Mouse (Mus musculus) bone marrow macrophage, adult 2 months (primary cell): Measurements from ENCODE around the gene Ctnnd1. TPM values are rescaled to one million over a fixed set of nuclear protein-coding genes. Genes with fewer than 3 reads are reported as not detected.

Experiments
- H3K27ac ChIP-seq: 2 replicates; pipeline ENCODE4 v1.5.1; 2012; ENCODE audit warnings: low read depth, low read length; ENCODE audit not compliant: insufficient read depth
- H3K4me1 ChIP-seq: 2 replicates; pipeline ENCODE4 v1.6.1; 2012; ENCODE audit warnings: low read length; ENCODE audit not compliant: control insufficient read depth, insufficient read depth
- H3K4me3 ChIP-seq: 2 replicates; pipeline ENCODE4 v1.5.1; 2012; ENCODE audit warnings: mild to moderate bottlenecking, low read length, moderate library complexity; ENCODE audit not compliant: insufficient read depth
- CTCF ChIP-seq: IDR thresholded peaks from 2 replicates; pipeline ENCODE4 v1.5.1; 2012; ENCODE audit warnings: low read depth, mild to moderate bottlenecking, low read length, moderate library complexity
- POLR2A ChIP-seq: IDR thresholded peaks from 2 replicates; pipeline ENCODE4 v1.6.1; 2012; ENCODE audit warnings: mild to moderate bottlenecking, low read depth, low read length, borderline replicate concordance
- polyA plus RNA-seq: library from polyadenylated mRNA; stranded (reverse); fragments of >200 nt; gene quantifications from 2 replicates; pipeline ENCODE4 v1.2.4, GENCODE M21; 2012; ENCODE audit not compliant: missing spikeins, insufficient read depth, insufficient read length

Ctnnd1 gene
- polyA plus RNA-seq, 1 experiment, result 110 TPM

- Histone ChIP-seq H3K27ac (no peak overlapping the region), H3K4me1 (peaks cover 36% of the 10 kb centered on the region), H3K4me3 (no peak overlapping the region)
- TF ChIP-seq POLR2A, result no peak
- no peak for TF ChIP-seq CTCF
Observed at GRCm38 (mm10) chr2:84646138-84646537, 4.4 kb downstream of the Ctnnd1 start.

- peaks cover 58% of the 10 kb centered on the region for H3K4me1 ChIP-seq
- H3K4me3 ChIP-seq, result no peak overlapping the region
- TF ChIP-seq CTCF (no peak), POLR2A (no peak)
- H3K27ac ChIP-seq, result no peak overlapping the region
Observed at GRCm38 (mm10) chr2:84640833-84641232, 9.7 kb downstream of the Ctnnd1 start.

GRCm38 (mm10) chr2:84638428-84639220 is 11.9 kb downstream of the Ctnnd1 start:
- Histone ChIP-seq H3K4me3 (no peak overlapping the region), H3K27ac (peak overlapping the region; percentile 61), H3K4me1 (peaks cover 70% of the 10 kb centered on the region)
- TF ChIP-seq CTCF, result no peak
- no peak for TF ChIP-seq POLR2A

- no peak overlapping the region for H3K27ac ChIP-seq
- H3K4me3 ChIP-seq, result no peak overlapping the region
- H3K4me1 ChIP-seq, result peaks cover 74% of the 10 kb centered on the region
- no peak for TF ChIP-seq CTCF
- TF ChIP-seq POLR2A, result no peak
Observed at GRCm38 (mm10) chr2:84637452-84638165, 13.0 kb downstream of the Ctnnd1 start.

GRCm38 (mm10) chr2:84636231-84636741 is 14.3 kb downstream of the Ctnnd1 start:
- TF ChIP-seq POLR2A (no peak), CTCF (no peak)
- Histone ChIP-seq H3K4me3 (no peak overlapping the region; the same call in 1 of the 2 replicates), H3K4me1 (peaks cover 76% of the 10 kb centered on the region), H3K27ac (peak overlapping the region; percentile 58)

- no peak overlapping the region for H3K4me3 ChIP-seq
- H3K27ac ChIP-seq, result peak overlapping the region; percentile 58
- TF ChIP-seq POLR2A, result no peak
- TF ChIP-seq CTCF, result no peak
- peaks cover 73% of the 10 kb centered on the region for H3K4me1 ChIP-seq
Observed at GRCm38 (mm10) chr2:84635611-84636010, 15.0 kb downstream of the Ctnnd1 start.

- H3K27ac ChIP-seq, result peak overlapping the region; percentile 30; the same call in 1 of the 2 replicates
- peaks cover 68% of the 10 kb centered on the region for H3K4me1 ChIP-seq
- no peak for TF ChIP-seq POLR2A
- TF ChIP-seq CTCF, result no peak
- H3K4me3 ChIP-seq, result no peak overlapping the region
Observed at GRCm38 (mm10) chr2:84634934-84635482, 15.6 kb downstream of the Ctnnd1 start.

- H3K4me1 ChIP-seq, result peaks cover 66% of the 10 kb centered on the region
- H3K27ac ChIP-seq, result no peak overlapping the region
Observed at GRCm38 (mm10) chr2:84634006-84634405, 16.6 kb downstream of the Ctnnd1 start.

GRCm38 (mm10) chr2:84632999-84633398 is 17.6 kb downstream of the Ctnnd1 start:
- Histone ChIP-seq H3K4me3 (no peak overlapping the region), H3K4me1 (peaks cover 64% of the 10 kb centered on the region), H3K27ac (no peak overlapping the region)
- TF ChIP-seq POLR2A (no peak), CTCF (no peak)

More at GRCm38 (mm10) chr2:84634006-84634405, 16.6 kb downstream of the Ctnnd1 start:
- H3K4me3 ChIP-seq, result no peak overlapping the region
- TF ChIP-seq CTCF, result no peak
- TF ChIP-seq POLR2A, result no peak
